Mouse (Mus musculus) heart, adult 2 months (tissue): ENCODE results near the gene Ptms. TPM values are rescaled to one million over a fixed set of nuclear protein-coding genes. Genes with fewer than 3 reads are reported as not detected.

Source experiments
- DNase-seq, 2 experiments: peaks; one replicate each; pipeline ENCODE4 v3.0.0; 2021
- H3K27ac ChIP-seq: fragments of 200-600 bp; 2 replicates; pipeline ENCODE4 v1.8.1; 2022
- H3K27me3 ChIP-seq: fragments of 200-500 bp; 2 replicates; pipeline ENCODE4 v1.6.1; 2012; ENCODE audit warnings: mild to moderate bottlenecking, low read length, inconsistent platforms, mixed read lengths; ENCODE audit not compliant: control insufficient read depth, insufficient read depth
- H3K36me3 ChIP-seq: fragments of 200-500 bp; 2 replicates; pipeline ENCODE4 v1.6.1; 2012; ENCODE audit warnings: low read length, inconsistent platforms; ENCODE audit not compliant: control insufficient read depth, insufficient read depth
- H3K4me1 ChIP-seq: fragments of 200-500 bp; 2 replicates; pipeline ENCODE4 v1.6.1; 2011; ENCODE audit warnings: low read length; ENCODE audit not compliant: control insufficient read depth, insufficient read depth
- H3K4me3 ChIP-seq: fragments of 200-600 bp; 2 replicates; pipeline ENCODE4 v1.8.1; 2022
- H3K79me2 ChIP-seq: fragments of 200-500 bp; replicated peaks from 2 replicates; pipeline ENCODE4 v1.6.1; 2012; ENCODE audit warnings: mild to moderate bottlenecking, inconsistent platforms, low read length, moderate library complexity, mixed read lengths; ENCODE audit not compliant: control insufficient read depth, insufficient read depth
- H3K9ac ChIP-seq: fragments of 200-500 bp; 2 replicates; pipeline ENCODE4 v1.6.1; 2012; ENCODE audit warnings: low read depth, mild to moderate bottlenecking, control low read depth, inconsistent platforms, low read length, mixed read lengths
- CTCF ChIP-seq: fragments of 200-600 bp; IDR thresholded peaks from 2 replicates; pipeline ENCODE4 v1.8.1; 2022; ENCODE audit warnings: antibody characterized with exemption, mild to moderate bottlenecking, moderate library complexity
- EP300 ChIP-seq: fragments of 200-500 bp; IDR thresholded peaks from 2 replicates; pipeline ENCODE4 v1.6.1; 2011; ENCODE audit warnings: low read depth, low read length, control low read depth; ENCODE audit not compliant: insufficient read depth
- POLR2A ChIP-seq: fragments of 200-500 bp; IDR thresholded peaks from 2 replicates; pipeline ENCODE4 v1.6.1; 2011; ENCODE audit warnings: mild to moderate bottlenecking, low read depth, low read length, control low read depth; ENCODE audit not compliant: insufficient read depth
- WGBS: fragments of 180-500 bp; shearing (Covaris S2); methylation state at CpG from one replicate; pipeline ENCODE4 v1.1.7; 2018; 5-methylcytosine and 5-hydroxymethylcytosine counted together
- intact Hi-C: fragments of 180-260 bp; cut with DNase I; formaldehyde crosslinking; loops from one replicate; pipeline ENCODE4 v1.15.1; 2025
- polyA plus RNA-seq: library from polyadenylated mRNA; depleted of rRNA; stranded (reverse); fragments of >200 nt; gene quantifications from 2 replicates; pipeline ENCODE4 v1.2.3, GENCODE M21; 2012
- total RNA-seq, 2 experiments: library from RNA; stranded (reverse); gene quantifications; 2 replicates each; pipeline ENCODE4 v1.2.3; 2021

Gene Ptms
- total and polyA plus RNA-seq, 3 experiments = 154 to 614 (median 163) TPM

GRCm38 (mm10) chr6:124932314-124932695, 12.4 kb upstream of the Ptms start:
- intact Hi-C loops = no loop called here
- WGBS = 38% methylated on average over 12 of the region's 12 CpGs
- peaks cover 4% of the 10 kb centered on the region for H3K36me3 ChIP-seq
- H3K27ac ChIP-seq = peak overlapping the region; percentile 96
- H3K4me3 ChIP-seq = peak overlapping the region; percentile 98
- H3K9ac ChIP-seq = peak overlapping the region; percentile 98
- DNase-seq = no peak
- peaks cover 8% of the 10 kb centered on the region for H3K4me1 ChIP-seq
- no peaks in the 10 kb centered on the region for H3K79me2 ChIP-seq
- H3K27me3 ChIP-seq = no peaks in the 10 kb centered on the region
- TF ChIP-seq EP300 (no peak), POLR2A (no peak), CTCF (no peak)

- intact Hi-C loops = loop anchor here (2.0 kb wide), 2 partner anchors 33 to 77 kb away; partner anchors contain the start of genes Cops7a and Zfp384
- WGBS = 2% methylated on average over 48 of the region's 48 CpGs
- DNase-seq = no peak
These were observed 11.8 kb upstream of the Ptms start for GRCm38 (mm10) chr6:124931525-124932313.

GRCm38 (mm10) chr6:124930754-124931524, 11.0 kb upstream of the Ptms start, which contains the start of gene Mlf2:
Mlf2 (plus strand) TSS chr6:124931386.
- Histone ChIP-seq H3K27me3 (no peaks in the 10 kb centered on the region), H3K79me2 (no peaks in the 10 kb centered on the region), H3K4me1 (peaks cover 10% of the 10 kb centered on the region), H3K9ac (peak within 1 kb of the TSS; percentile 98), H3K36me3 (peaks cover 4% of the 10 kb centered on the region), H3K27ac (peak within 1 kb of the TSS; percentile 96), H3K4me3 (peak within 1 kb of the TSS; percentile 98)
- under 1% methylated on average over 58 of the region's 64 CpGs for WGBS
- intact Hi-C loops = loop anchor here (1.0 to 2.0 kb wide), 5 partner anchors 14 to 78 kb away; partner anchors contain the start of genes Cops7a and Zfp384
- peak; percentile 80 for TF ChIP-seq POLR2A
- peak; percentile 96; the same call in 1 of the 2 replicates for TF ChIP-seq CTCF
- TF ChIP-seq EP300 = peak; percentile 98
- peak; percentile 99 for DNase-seq

More at GRCm38 (mm10) chr6:124931525-124932313, 11.8 kb upstream of the Ptms start:
- H3K4me1 ChIP-seq = peaks cover 8% of the 10 kb centered on the region
- no peaks in the 10 kb centered on the region for H3K79me2 ChIP-seq
- peaks cover 4% of the 10 kb centered on the region for H3K36me3 ChIP-seq
- peak overlapping the region; percentile 98 for H3K9ac ChIP-seq
- TF ChIP-seq CTCF = peak; percentile 27
- TF ChIP-seq POLR2A = no peak
- TF ChIP-seq EP300 = no peak
- no peaks in the 10 kb centered on the region for H3K27me3 ChIP-seq
- H3K4me3 ChIP-seq = peak overlapping the region; percentile 98
- H3K27ac ChIP-seq = peak overlapping the region; percentile 96

- no peak for TF ChIP-seq POLR2A
- TF ChIP-seq CTCF = no peak
- TF ChIP-seq EP300 = no peak
- peak overlapping the region; percentile 87 for H3K27ac ChIP-seq
- H3K27me3 ChIP-seq = no peaks in the 10 kb centered on the region
- peaks cover 4% of the 10 kb centered on the region for H3K36me3 ChIP-seq
- DNase-seq = no peak
- peaks cover 10% of the 10 kb centered on the region for H3K4me1 ChIP-seq
- 30% methylated on average over 1 of the region's 1 CpGs for WGBS
- intact Hi-C loops = loop anchor here (1.0 to 2.0 kb wide), 5 partner anchors 13 to 79 kb away; partner anchors contain the start of genes Cops7a and Zfp384
- peak overlapping the region; percentile 38 for H3K4me3 ChIP-seq
- H3K79me2 ChIP-seq = no peaks in the 10 kb centered on the region
- H3K9ac ChIP-seq = peak overlapping the region; percentile 67
These were observed 10.3 kb upstream of the Ptms start for GRCm38 (mm10) chr6:124930231-124930630.

GRCm38 (mm10) chr6:124925941-124926340, 6.0 kb upstream of the Ptms start:
- DNase-seq = no peak
- 12% methylated on average over 5 of the region's 5 CpGs for WGBS
- H3K4me1 ChIP-seq = peaks cover 4% of the 10 kb centered on the region
- H3K36me3 ChIP-seq = peaks cover 4% of the 10 kb centered on the region
- peak overlapping the region; percentile 61 for H3K27ac ChIP-seq
- TF ChIP-seq POLR2A = no peak
- no peak for TF ChIP-seq EP300
- no peaks in the 10 kb centered on the region for H3K27me3 ChIP-seq
- no peaks in the 10 kb centered on the region for H3K79me2 ChIP-seq
- H3K4me3 ChIP-seq = no peak overlapping the region
- no peak overlapping the region for H3K9ac ChIP-seq
- intact Hi-C loops = no loop called here
